In the genomic region with DNA sequence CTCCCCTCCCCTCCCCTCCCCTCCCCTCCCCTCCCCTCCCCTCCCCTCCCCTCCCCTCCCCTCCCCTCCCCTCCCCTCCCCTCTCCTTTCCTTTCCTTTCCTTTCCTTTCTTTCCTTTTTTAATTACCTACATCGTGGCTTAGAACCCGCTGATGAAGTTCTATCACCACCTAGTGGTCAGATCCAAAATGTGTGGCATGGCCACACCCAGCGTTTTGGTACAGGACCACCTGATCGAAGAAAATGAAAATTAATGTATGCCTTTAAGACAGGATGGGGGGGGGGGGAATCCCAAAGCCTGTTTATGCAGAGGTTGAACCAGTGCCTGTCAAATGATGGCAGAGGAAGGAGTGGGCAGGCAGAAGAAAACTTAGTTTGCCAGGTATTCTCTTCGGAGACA, we compare ENCODE assay signal across 8 mouse cellular contexts.
DNase-seq lines count a peak whose midpoint lies in the region; ATAC-seq and TF ChIP-seq lines count a peak whose summit lies in the region.

No protein-coding gene starts in this region.

- H3K36me3 ChIP-seq in hindbrain, embryonic 11.5 days (ENCODE audit: control insufficient read depth, insufficient read depth, low read length), result no peaks in the 10 kb centered on the region
- peaks cover 10% of the 10 kb centered on the region for H3K36me3 ChIP-seq in midbrain, embryonic 10.5 days
- 0 out of 2 replicates have a peak, but pooled peaks cover 2% of the 10 kb centered on the region for H3K36me3 ChIP-seq in stomach, postnatal 0 days (ENCODE audit: control insufficient read depth, insufficient read depth, low read length)

- H3K27ac ChIP-seq in hindbrain, embryonic 11.5 days (ENCODE audit: low read depth, low read length), result no peak overlapping the region
- no peak overlapping the region for H3K27ac ChIP-seq in left cerebral cortex, adult 2 months
- H3K27ac ChIP-seq in midbrain, embryonic 10.5 days (replicated peaks), result no peak overlapping the region
- H3K27ac ChIP-seq in stomach, postnatal 0 days (replicated peaks), result no peak overlapping the region

- H3K4me3 ChIP-seq in hindbrain, embryonic 11.5 days (ENCODE audit: low read depth, low read length), result no peak overlapping the region
- H3K4me3 ChIP-seq in left cerebral cortex, adult 2 months, result no peak overlapping the region
- H3K4me3 ChIP-seq in midbrain, embryonic 10.5 days, result no peak overlapping the region
- no peak overlapping the region for H3K4me3 ChIP-seq in stomach, postnatal 0 days (ENCODE audit: low read depth, low read length)

- intact Hi-C loops in left cerebral cortex, adult 2 months (cut with DNase I), result loop anchor here (1.0 to 10.0 kb wide), 5 partner anchors 530 to 1417 kb away; partner anchors contain the start of gene Adra2a

- no peak overlapping the region for H3K4me2 ChIP-seq in hindbrain, embryonic 11.5 days (replicated peaks; ENCODE audit: low read depth, low read length)
- no peak overlapping the region for H3K4me2 ChIP-seq in stomach, postnatal 0 days (replicated peaks; ENCODE audit: low read depth)

- H3K4me1 ChIP-seq in hindbrain, embryonic 11.5 days (replicated peaks; ENCODE audit: control insufficient read depth, insufficient read depth, low read length), result peaks cover 4% of the 10 kb centered on the region; the same call in 1 of the 2 replicates
- peaks cover 22% of the 10 kb centered on the region for H3K4me1 ChIP-seq in midbrain, embryonic 10.5 days
- H3K4me1 ChIP-seq in stomach, postnatal 0 days (replicated peaks; ENCODE audit: control insufficient read depth, insufficient read depth), result no peaks in the 10 kb centered on the region; the same call in 1 of the 2 replicates

- no peaks in the 10 kb centered on the region for H3K9me3 ChIP-seq in hindbrain, embryonic 11.5 days (ENCODE audit: control insufficient read depth, low read length)
- peaks cover 5% of the 10 kb centered on the region; the same call in 1 of the 2 replicates for H3K9me3 ChIP-seq in midbrain, embryonic 10.5 days (replicated peaks)
- H3K9me3 ChIP-seq in stomach, postnatal 0 days (ENCODE audit: control insufficient read depth, low read length), result no peaks in the 10 kb centered on the region

- H3K9ac ChIP-seq in hindbrain, embryonic 11.5 days (ENCODE audit: low read depth, low read length), result no peak overlapping the region
- H3K9ac ChIP-seq in stomach, postnatal 0 days (ENCODE audit: low read length), result no peak overlapping the region

- peak; percentile 39; the same call in 1 of the 2 replicates for ATAC-seq in hindbrain, embryonic 11.5 days (ENCODE audit: low FRiP score)
- no peak for ATAC-seq in stomach, postnatal 0 days (ENCODE audit: low FRiP score, low TSS enrichment)

- TF ChIP-seq CTCF in left cerebral cortex, adult 2 months (IDR thresholded peaks at IDR 0.05), result peak; percentile 57
- TF ChIP-seq CTCF in stomach, postnatal 0 days (IDR thresholded peaks at IDR 0.05; ENCODE audit: low read depth), result peak; percentile 86

- TF ChIP-seq EP300 in stomach, postnatal 0 days (optimal IDR thresholded peaks at IDR 0.05), result no peak

- H3K27me3 ChIP-seq in hindbrain, embryonic 11.5 days (ENCODE audit: control insufficient read depth, insufficient read depth, low read length), result no peaks in the 10 kb centered on the region
- H3K27me3 ChIP-seq in midbrain, embryonic 10.5 days (ENCODE audit: low read depth, poor library complexity, severe bottlenecking), result no peaks in the 10 kb centered on the region
- H3K27me3 ChIP-seq in stomach, postnatal 0 days (ENCODE audit: control insufficient read depth, insufficient read depth, low read length), result no peaks in the 10 kb centered on the region

- DNase-seq in adrenal gland, postnatal 10 days, result peak; percentile 51
- no peak for DNase-seq in adrenal gland, postnatal 25 days
- DNase-seq in CD4-positive, CD25-positive, alpha-beta regulatory T cell, adult 2 months (ENCODE audit: low read depth, low spot score), result peak; percentile 81
- DNase-seq in cerebellum, adult 9-10 months, result peak; percentile 54
- peak; percentile 81 for DNase-seq in hindbrain, embryonic 11.5 days (ENCODE audit: low spot score)
- DNase-seq in left cerebral cortex, adult 2 months (ENCODE audit: extremely low spot score in 1 of 2, low spot score in 2 of 2), result peak; percentile 47 to 57
- peak; percentile 56 for DNase-seq in midbrain, embryonic 10.5 days (ENCODE audit: low spot score)
- peak; percentile 52 for DNase-seq in stomach, postnatal 0 days (ENCODE audit: low spot score)

- WGBS in hindbrain, embryonic 11.5 days, result 34% methylated on average over 4 of the region's 5 CpGs
- 34% methylated on average over 5 of the region's 5 CpGs for WGBS in midbrain, embryonic 10.5 days
- 20% methylated on average over 5 of the region's 5 CpGs for WGBS in stomach, postnatal 0 days
